Mouse (Mus musculus) heart, postnatal 36 days (tissue): Measurements from ENCODE around the gene Lce1g. TPM values are rescaled to one million over a fixed set of nuclear protein-coding genes. Genes with fewer than 3 reads are reported as not detected.

Experiments used
- DNase-seq, 2 experiments: peaks; one replicate each; pipeline ENCODE4 v3.0.0; 2021 to 2022
- intact Hi-C: fragments of 180-260 bp; cut with DNase I; formaldehyde crosslinking; loops from one replicate; pipeline ENCODE4 v1.15.1; 2025
- total RNA-seq, 2 experiments: library from RNA; stranded (reverse); gene quantifications; 2 replicates each; pipeline ENCODE4 v1.2.3; 2021

Lce1g gene
- not detected for total RNA-seq

DNA sequence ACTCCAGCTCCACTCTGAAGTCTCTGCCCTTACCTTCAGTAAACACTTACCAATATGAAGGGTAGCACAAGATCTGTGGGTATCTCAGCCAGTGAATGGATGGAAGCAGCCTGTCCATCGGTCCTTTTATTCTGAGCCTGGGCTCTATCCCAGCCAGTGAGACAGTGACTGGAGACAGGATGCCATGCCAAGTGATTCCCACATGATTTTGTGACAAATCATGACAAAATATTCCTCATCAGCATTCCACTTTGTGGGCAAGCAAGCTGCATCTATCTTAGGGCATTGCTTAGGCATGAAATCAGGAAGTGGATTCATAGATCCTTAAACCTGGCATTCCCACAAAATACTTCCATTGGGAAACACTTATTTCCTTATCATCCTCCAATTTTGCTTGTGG, at the start of gene Lce1g:
Gene Lce1g, minus strand, starts transcription at position 101 of the 400 bp plus-strand sequence.
- DNase-seq: no peak
- intact Hi-C loops: no loop called here

DNA sequence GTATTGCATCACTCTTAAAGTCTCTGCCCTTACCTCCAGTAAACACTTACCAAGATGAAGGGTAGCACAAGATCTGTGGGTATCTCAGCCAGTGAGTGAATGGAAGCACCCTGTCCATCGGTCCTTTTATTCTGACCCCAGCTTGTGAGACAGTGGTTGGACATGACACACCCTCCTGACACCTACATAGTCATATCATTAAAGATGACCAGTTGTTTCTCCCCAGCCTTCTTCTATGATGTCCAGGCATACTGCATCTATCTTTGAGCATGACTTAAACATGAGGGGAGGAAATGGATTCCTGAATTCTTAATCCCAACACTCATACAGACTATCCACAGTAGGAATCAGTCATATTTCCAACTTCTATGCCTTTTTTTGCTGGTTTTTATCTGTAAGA, 38.3 kb upstream of the Lce1g start, which contains the start of gene Lce1j:
Gene Lce1j, minus strand, starts transcription at position 101 of the 400 bp plus-strand sequence.
- intact Hi-C loops: no loop called here
- DNase-seq: no peak

DNA sequence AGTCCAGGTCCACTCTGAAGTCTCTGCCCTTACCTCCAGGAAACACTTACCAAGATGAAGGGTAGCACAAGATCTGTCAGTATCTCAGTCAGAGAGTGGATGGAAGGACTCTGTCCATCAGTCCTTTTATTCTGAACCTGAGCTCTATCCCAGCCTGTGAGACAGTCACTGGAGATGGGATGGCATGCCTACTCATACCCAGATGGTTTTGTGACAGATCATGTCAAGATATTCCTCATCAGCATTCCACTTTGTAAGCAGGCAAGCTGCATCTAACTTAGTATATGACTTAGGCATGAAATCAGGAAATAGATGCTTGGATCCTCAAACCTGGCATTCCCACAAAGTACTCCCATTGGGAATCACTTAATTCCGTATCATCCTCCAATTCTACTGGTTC, 26.7 kb upstream of the Lce1g start, which contains the start of gene Lce1i:
Gene Lce1i, minus strand, starts transcription at position 101 of the 400 bp plus-strand sequence.
- no peak for DNase-seq
- intact Hi-C loops: no loop called here

DNA sequence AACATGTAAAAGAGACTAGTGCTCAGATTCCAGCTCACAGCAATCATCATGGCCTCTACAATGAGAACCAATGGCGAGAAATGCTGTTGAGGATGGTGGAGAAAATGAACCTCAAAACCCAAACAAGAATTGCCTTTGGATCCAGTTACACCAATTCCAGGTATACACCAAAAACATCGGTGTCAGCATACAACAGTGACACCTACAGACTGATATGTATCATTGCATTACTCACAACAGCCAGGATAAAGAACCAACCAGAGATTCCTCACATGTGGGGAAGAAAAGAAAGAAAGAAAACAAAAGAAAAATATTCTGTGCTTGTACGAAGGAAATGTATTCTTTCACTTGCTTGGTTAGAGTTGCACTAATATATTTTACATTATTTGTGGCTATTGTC, 19.4 kb upstream of the Lce1g start:
- intact Hi-C loops: no loop called here

DNA sequence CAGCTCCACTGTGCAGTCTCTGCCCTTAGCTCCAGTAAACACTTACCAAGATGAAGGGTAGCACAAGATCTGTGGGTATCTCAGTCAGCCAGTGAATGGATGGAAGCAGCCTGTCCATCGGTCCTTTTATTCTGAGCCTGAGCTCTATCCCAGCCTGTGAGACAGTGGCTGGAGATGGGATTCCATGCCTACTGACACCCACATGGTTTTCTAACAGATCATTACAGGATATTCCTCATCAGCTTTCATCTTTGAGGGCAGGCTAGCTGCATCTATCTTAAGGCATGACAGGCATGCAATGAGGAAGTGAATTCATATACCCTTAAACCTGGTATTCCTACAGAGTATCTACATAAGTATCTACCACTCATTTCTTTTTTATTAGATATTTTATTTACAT, 12.8 kb upstream of the Lce1g start, which contains the start of gene Lce1h:
Gene Lce1h, minus strand, starts transcription at position 101 of the 400 bp plus-strand sequence.
- DNase-seq: no peak
- intact Hi-C loops: loop anchor here (10.0 kb wide), 1 partner anchor 610 kb away; no protein-coding TSS in a partner anchor

More for the DNA sequence above, 19.4 kb upstream of the Lce1g start:
- no peak for DNase-seq

DNA sequence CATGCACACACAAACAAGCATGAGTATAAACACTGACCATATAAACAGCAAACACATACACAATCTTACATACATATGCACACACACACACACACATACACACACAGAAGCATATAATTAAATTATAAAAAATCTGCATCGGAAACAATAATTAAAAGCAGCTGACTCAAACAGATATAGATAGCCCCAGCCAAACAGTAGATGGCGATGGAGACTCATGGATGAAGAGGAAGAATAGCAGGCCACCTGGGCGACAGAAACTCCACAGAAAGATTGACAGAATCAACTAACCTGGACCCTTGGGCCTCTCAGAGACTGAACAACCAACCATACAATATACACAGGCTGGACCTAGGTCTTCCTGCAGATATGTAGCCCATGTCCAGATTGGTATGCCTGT, 1.1 kb upstream of the Lce1g start:
- intact Hi-C loops: no loop called here
- no peak for DNase-seq

DNA sequence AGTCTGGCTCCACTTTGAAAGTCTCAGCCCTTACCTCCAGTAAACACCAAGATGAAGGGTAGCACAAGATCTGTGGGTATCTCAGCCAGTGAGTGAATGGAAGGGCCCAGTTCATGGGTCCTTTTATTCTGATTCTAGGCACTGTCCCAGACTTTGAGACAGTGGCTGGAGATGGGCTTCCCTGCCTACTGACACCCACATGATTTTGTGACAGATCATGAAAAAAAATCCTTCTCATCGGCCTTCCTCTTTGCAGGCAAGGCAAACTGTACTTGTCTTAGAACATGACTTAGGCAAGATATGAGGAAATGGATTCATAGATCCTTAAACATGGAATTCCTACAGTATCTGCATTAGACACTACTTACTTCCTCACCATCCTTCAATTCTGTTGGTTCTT, 13.1 kb downstream of the Lce1g start, which contains the start of gene Gm38119:
Gene Gm38119, minus strand, starts transcription at position 101 of the 400 bp plus-strand sequence.
- intact Hi-C loops: no loop called here
- DNase-seq: no peak

DNA sequence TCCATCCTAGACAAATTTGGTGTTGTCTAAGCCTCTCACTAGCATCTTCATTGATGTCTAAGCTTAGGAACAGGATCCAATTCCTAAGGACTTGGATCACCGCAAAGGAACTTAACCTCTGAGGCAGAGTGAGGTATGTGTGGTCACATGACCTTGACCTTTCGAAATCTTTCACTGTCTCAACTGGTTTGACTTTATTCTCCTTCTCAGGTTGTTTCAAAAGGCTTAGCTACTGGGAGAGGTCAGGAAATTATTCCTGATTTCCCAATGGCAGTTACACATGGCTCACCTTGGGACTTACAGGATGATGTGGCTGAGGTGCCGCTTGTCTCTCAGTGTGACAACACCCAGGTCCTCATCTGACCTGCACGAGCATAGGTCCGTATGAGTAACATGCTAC, 29.5 kb downstream of the Lce1g start:
- DNase-seq: no peak
- intact Hi-C loops: no loop called here

DNA sequence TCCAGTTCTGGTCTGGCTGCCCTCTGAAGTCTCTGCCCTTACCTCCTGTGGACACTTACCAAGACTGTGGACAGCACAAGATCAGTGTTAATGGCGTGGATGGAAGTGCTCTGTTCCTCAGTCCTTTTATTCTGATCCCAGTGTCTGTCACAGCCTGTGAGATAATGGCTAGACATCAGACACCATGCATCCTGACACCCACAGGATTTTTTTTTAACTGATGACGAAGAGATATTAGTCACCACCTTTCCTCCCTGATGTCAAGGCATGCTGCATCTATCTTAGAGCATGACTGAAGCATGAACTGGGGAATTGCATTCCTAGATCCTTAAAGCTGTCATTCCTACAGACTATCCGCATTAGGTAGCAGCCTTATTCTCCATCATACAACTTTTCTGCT, 31.9 kb downstream of the Lce1g start, which contains the start of gene Lce1f:
Gene Lce1f, minus strand, starts transcription at position 101 of the 400 bp plus-strand sequence.
- intact Hi-C loops: no loop called here

DNA sequence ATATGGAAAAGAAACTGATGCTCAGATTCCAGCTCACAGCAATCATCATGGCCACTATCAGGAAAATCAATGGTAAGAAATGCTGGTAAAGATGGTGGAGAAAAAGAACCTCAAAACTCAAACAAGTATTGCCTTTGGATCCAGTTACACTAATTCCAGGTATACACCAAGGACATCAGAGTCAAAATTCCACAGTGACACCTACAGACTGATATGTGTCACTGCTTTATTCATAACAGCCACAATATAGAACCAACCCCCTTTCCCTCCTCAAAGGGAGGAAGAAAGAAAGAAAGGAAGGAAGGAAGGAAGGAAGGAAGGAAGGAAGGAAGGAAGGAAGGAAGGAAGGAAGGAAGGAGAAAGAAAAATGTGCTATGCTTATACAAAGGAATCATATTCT, 37.0 kb downstream of the Lce1g start:
- intact Hi-C loops: no loop called here
- no peak for DNase-seq

More for the DNA sequence above, 31.9 kb downstream of the Lce1g start, which contains the start of gene Lce1f:
- DNase-seq: no peak

DNA sequence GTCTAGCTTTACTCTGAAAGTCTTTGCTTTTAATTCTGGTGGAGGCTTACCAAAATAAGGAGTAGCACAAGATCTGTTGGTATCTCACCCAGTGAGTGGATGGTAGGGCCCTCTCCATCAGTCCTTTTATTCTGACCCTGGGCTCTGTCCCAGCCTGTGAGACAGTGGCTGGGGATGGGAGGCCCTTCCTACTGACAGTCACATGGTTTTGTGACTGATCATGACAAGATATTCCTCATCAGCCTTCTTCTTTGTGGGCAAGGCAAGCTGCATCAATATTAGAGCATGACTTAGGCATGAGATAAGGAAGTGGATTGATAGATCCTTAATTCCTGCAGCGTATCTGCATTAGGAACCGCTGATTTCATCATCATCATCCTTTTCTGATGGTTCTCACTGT, 43.2 kb downstream of the Lce1g start, which contains the start of gene Lce1e:
Gene Lce1e, minus strand, starts transcription at position 101 of the 400 bp plus-strand sequence.
- no peak for DNase-seq
- intact Hi-C loops: no loop called here

Other genes with a start within 250 kb of the Lce1g start
- not detected for gene 2310046K23Rik, start 217.8 kb downstream of the Lce1g start, total RNA-seq
- gene Ivl, start 178.6 kb downstream of the Lce1g start, total RNA-seq: not detected
- not detected for gene Smcp, start 163.3 kb downstream of the Lce1g start, total RNA-seq
- not detected for gene 2210017I01Rik, start 144.8 kb downstream of the Lce1g start, total RNA-seq
- not detected for gene Lce6a, start 130.7 kb downstream of the Lce1g start, total RNA-seq
- gene Lce1a1, start 104.0 kb downstream of the Lce1g start, total RNA-seq: not detected
- gene Lce1b, start 95.4 kb downstream of the Lce1g start, total RNA-seq: not detected
- gene Lce1a2, start 82.0 kb downstream of the Lce1g start, total RNA-seq: not detected
- not detected for gene Lce1c, start 73.1 kb downstream of the Lce1g start, total RNA-seq
- gene Lce1d, start 65.1 kb downstream of the Lce1g start, total RNA-seq: not detected
- gene Lce1e, start 43.3 kb downstream of the Lce1g start, total RNA-seq: not detected
- gene Lce1f, start 32.0 kb downstream of the Lce1g start, total RNA-seq: not detected
- not detected for gene Gm38119, start 13.2 kb downstream of the Lce1g start, total RNA-seq
- gene Lce1h, start 12.7 kb upstream of the Lce1g start, total RNA-seq: not detected
- not detected for gene Lce1i, start 26.6 kb upstream of the Lce1g start, total RNA-seq
- gene Lce1j, start 38.2 kb upstream of the Lce1g start, total RNA-seq: not detected
- gene Lce1k, start 55.6 kb upstream of the Lce1g start, total RNA-seq: not detected
- not detected for gene Kprp, start 74.9 kb upstream of the Lce1g start, total RNA-seq
- not detected for gene Lce1l, start 98.9 kb upstream of the Lce1g start, total RNA-seq
- gene 2310050C09Rik, start 117.9 kb upstream of the Lce1g start, total RNA-seq: not detected
- not detected for gene Lce3a, start 173.9 kb upstream of the Lce1g start, total RNA-seq
- gene Lce3b, start 180.6 kb upstream of the Lce1g start, total RNA-seq: not detected
- gene Lce3c, start 192.1 kb upstream of the Lce1g start, total RNA-seq: not detected
- not detected for gene Lce3d, start 205.1 kb upstream of the Lce1g start, total RNA-seq
- not detected for gene Lce3e, start 214.7 kb upstream of the Lce1g start, total RNA-seq
- not detected for gene Lce3f, start 239.9 kb upstream of the Lce1g start, total RNA-seq